8 mouse cellular contexts compared by ENCODE assay signal in the genomic region with DNA sequence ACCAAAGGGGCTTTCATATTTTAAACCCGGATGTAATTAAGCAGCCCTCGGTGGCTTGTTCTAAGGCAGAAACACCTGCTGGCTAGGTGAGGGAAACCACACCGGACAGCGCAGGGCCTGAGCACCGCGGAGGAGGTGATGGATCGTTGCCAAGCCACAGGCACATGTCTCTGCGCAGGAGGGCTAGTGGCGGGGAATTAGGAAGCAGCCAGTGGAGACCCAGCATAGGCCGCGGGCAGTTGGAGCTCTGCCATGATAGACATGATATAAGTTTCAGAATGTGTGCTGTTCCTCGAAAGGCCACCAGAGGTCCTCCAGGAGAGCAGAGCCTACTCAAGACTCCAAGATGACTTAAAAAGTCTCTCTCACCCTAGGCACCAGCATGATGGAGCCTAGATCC. TPM values are rescaled to one million over a fixed set of nuclear protein-coding genes. Genes with fewer than 3 reads are reported as not detected.
DNase-seq lines count a peak whose midpoint lies in the region; ATAC-seq and TF ChIP-seq lines count a peak whose summit lies in the region.

No protein-coding gene starts in this region.

- peak; percentile 50 for TF ChIP-seq CTCF in intestine, postnatal 0 days (IDR thresholded peaks at IDR 0.05; ENCODE audit: low read depth)

- no peaks in the 10 kb centered on the region for H3K4me1 ChIP-seq in intestine, postnatal 0 days (replicated peaks; ENCODE audit: control insufficient read depth, insufficient read depth, low read length)
- peaks cover 3% of the 10 kb centered on the region; the same call in 1 of the 2 replicates for H3K4me1 ChIP-seq in intestine, embryonic 15.5 days (replicated peaks)
- no peaks in the 10 kb centered on the region for H3K4me1 ChIP-seq in intestine, embryonic 16.5 days (ENCODE audit: control insufficient read depth, insufficient read depth, low read length)

- no peaks in the 10 kb centered on the region for H3K36me3 ChIP-seq in intestine, postnatal 0 days (ENCODE audit: control insufficient read depth, insufficient read depth)
- no peaks in the 10 kb centered on the region for H3K36me3 ChIP-seq in intestine, embryonic 15.5 days
- no peaks in the 10 kb centered on the region for H3K36me3 ChIP-seq in intestine, embryonic 16.5 days (ENCODE audit: control insufficient read depth, insufficient read depth, low read length)

- peak; percentile 84 for DNase-seq in 416B (ENCODE audit: low read depth)
- peak; percentile 86 for DNase-seq in MEL-GATA-1-ER (ENCODE audit: extremely low read depth, low read depth)
- no peak for DNase-seq in adipocyte (ENCODE audit: low spot score)
- no peak for DNase-seq in c-Kit-positive CD71-positive TER-119-positive erythroid progenitor cells, embryonic 14.5 days (ENCODE audit: low spot score)

- no peak overlapping the region for H3K27ac ChIP-seq in intestine, postnatal 0 days (ENCODE audit: low read depth, low read length)
- H3K27ac ChIP-seq in intestine, embryonic 15.5 days = no peak overlapping the region
- H3K27ac ChIP-seq in intestine, embryonic 16.5 days (ENCODE audit: low read length) = no peak overlapping the region

- H3K9me3 ChIP-seq in intestine, postnatal 0 days (ENCODE audit: control insufficient read depth) = no peaks in the 10 kb centered on the region
- H3K9me3 ChIP-seq in intestine, embryonic 15.5 days = no peaks in the 10 kb centered on the region
- H3K9me3 ChIP-seq in intestine, embryonic 16.5 days (ENCODE audit: control insufficient read depth, low read length) = no peaks in the 10 kb centered on the region; the same call in 1 of the 2 replicates

- no peak for ATAC-seq in intestine, postnatal 0 days
- no peak for ATAC-seq in intestine, embryonic 15.5 days
- ATAC-seq in erythroid progenitor cell, adult 5-6 weeks (replicated peaks; ENCODE audit: low FRiP score, poor library complexity, severe bottlenecking) = peak; percentile 74
- no peak for ATAC-seq in intestine, embryonic 16.5 days

- H3K4me2 ChIP-seq in intestine, postnatal 0 days (replicated peaks; ENCODE audit: low read depth) = no peak overlapping the region
- H3K4me2 ChIP-seq in intestine, embryonic 15.5 days (replicated peaks) = no peak overlapping the region
- no peak overlapping the region for H3K4me2 ChIP-seq in intestine, embryonic 16.5 days (ENCODE audit: low read depth, low read length)

- no peak overlapping the region for H3K9ac ChIP-seq in intestine, postnatal 0 days (ENCODE audit: low read depth, low read length)
- no peak overlapping the region for H3K9ac ChIP-seq in intestine, embryonic 15.5 days
- H3K9ac ChIP-seq in intestine, embryonic 16.5 days (ENCODE audit: low read depth, low read length) = no peak overlapping the region

- no peaks in the 10 kb centered on the region for H3K27me3 ChIP-seq in intestine, postnatal 0 days (replicated peaks; ENCODE audit: control insufficient read depth, insufficient read depth, low read length)
- H3K27me3 ChIP-seq in intestine, embryonic 15.5 days (replicated peaks) = no peaks in the 10 kb centered on the region
- no peaks in the 10 kb centered on the region for H3K27me3 ChIP-seq in intestine, embryonic 16.5 days (replicated peaks; ENCODE audit: control insufficient read depth, insufficient read depth, low read length)

- WGBS in intestine, postnatal 0 days = 75% methylated on average over 12 of the region's 12 CpGs
- 76% methylated on average over 12 of the region's 12 CpGs for WGBS in intestine, embryonic 15.5 days
- 62% methylated on average over 12 of the region's 12 CpGs for WGBS in intestine, embryonic 16.5 days

- no peak overlapping the region for H3K4me3 ChIP-seq in intestine, postnatal 0 days (ENCODE audit: low read depth, low read length)
- H3K4me3 ChIP-seq in intestine, embryonic 15.5 days (replicated peaks) = no peak overlapping the region
- H3K4me3 ChIP-seq in intestine, embryonic 16.5 days (ENCODE audit: low read length) = no peak overlapping the region

RNA-seq across cellular contexts. Expression of a gene that starts 15.4 kb away (rescaled TPM):
- 17.0 and 18.4 TPM in 2 replicates for polyA plus RNA-seq in intestine, postnatal 0 days (2015; fragmentation: Nextera tagmentation; extraction: Ambion mirVana)
- 48.2 TPM in 2 replicates for polyA plus RNA-seq in intestine, embryonic 15.5 days (2015; fragmentation: Nextera tagmentation; extraction: Ambion mirVana)
- total RNA-seq in erythroid progenitor cell, adult 5-6 weeks (2015; ENCODE audit: low replicate concordance) = 1.3 and 10.5 TPM in 2 replicates
- total RNA-seq in erythroid progenitor cell, adult 5-6 weeks (2017; ENCODE audit: low replicate concordance) = 3.5 and 4.6 TPM in 2 replicates
- polyA plus RNA-seq in intestine, embryonic 16.5 days (2015; fragmentation: Nextera tagmentation; extraction: Ambion mirVana) = 35.0 and 42.3 TPM in 2 replicates

RNA-seq across cellular contexts. Expression of a gene that starts 32.7 kb away (rescaled TPM):
- 10.0 and 10.5 TPM in 2 replicates for polyA plus RNA-seq in intestine, postnatal 0 days (2015; fragmentation: Nextera tagmentation; extraction: Ambion mirVana)
- 19.7 and 21.7 TPM in 2 replicates for polyA plus RNA-seq in intestine, embryonic 15.5 days (2015; fragmentation: Nextera tagmentation; extraction: Ambion mirVana)
- 143 and 148 TPM in 2 replicates for total RNA-seq in erythroid progenitor cell, adult 5-6 weeks (2015; ENCODE audit: low replicate concordance)
- total RNA-seq in erythroid progenitor cell, adult 5-6 weeks (2017; ENCODE audit: low replicate concordance) = 101 and 111 TPM in 2 replicates
- polyA plus RNA-seq in intestine, embryonic 16.5 days (2015; fragmentation: Nextera tagmentation; extraction: Ambion mirVana) = 18.2 and 18.4 TPM in 2 replicates

Comparison
In these comparisons a context has a peak if more than half of its experiments do, and no peak if none do; other contexts are left out.
1. DNase-seq: peak in 416B (single experiment) and MEL-GATA-1-ER (single experiment); none in adipocyte (single experiment) and c-Kit-positive CD71-positive TER-119-positive erythroid progenitor cells, embryonic 14.5 days (single experiment).